Mouse (Mus musculus) lung, postnatal 0 days (tissue): ENCODE data around the gene Dnajc1.

Experiments used
- CTCF ChIP-seq: IDR thresholded peaks from 2 replicates; pipeline ENCODE4 v1.5.1; 2016; ENCODE audit warnings: antibody characterized with exemption, mild to moderate bottlenecking
- EP300 ChIP-seq: IDR thresholded peaks from 2 replicates; pipeline ENCODE4 v1.6.1; 2016; ENCODE audit warnings: antibody characterized with exemption, mild to moderate bottlenecking, control low read depth

DNA sequence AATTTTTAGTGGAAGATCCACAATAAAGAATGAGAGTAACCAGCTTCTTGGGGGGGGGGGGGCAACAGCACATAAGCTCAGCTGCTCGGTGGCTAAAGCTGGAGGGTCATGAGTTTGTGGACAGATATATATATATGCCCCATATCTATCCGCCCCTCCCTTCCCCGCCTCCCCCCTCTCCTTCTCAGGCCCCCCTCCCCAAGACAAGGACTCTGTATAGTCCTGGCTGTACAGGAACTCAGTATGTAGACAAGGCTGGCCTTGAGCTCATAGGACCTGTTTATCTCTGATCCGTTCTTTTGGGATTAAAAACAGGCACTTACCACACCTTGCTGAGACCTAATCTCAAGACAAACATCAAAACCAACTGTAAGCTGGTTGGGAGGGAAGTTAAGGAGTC, 182.7 kb downstream of the Dnajc1 start:
- no peak for TF ChIP-seq CTCF
- TF ChIP-seq EP300 = no peak
